Mouse (Mus musculus): ENCODE results near the gene Rgl3. TPM values are rescaled to one million over a fixed set of nuclear protein-coding genes. Genes with fewer than 3 reads are reported as not detected.

Rgl3 gene
- total RNA-seq, 2 experiments from 2014 or later, result 1.3 to 1.8 TPM

- intact Hi-C loops (cut with DNase I), result no loop called here
- peak in 1 of 2 experiments; percentile 47 for DNase-seq (ENCODE audit: extremely low spot score in 1 of 2, low spot score in 2 of 2)
Observed at GRCm38 (mm10) chr9:21988421-21989101, 685 bp downstream of the Rgl3 start.

GRCm38 (mm10) chr9:21987592-21988342, 1.5 kb downstream of the Rgl3 start:
- intact Hi-C loops (cut with DNase I), result no loop called here

GRCm38 (mm10) chr9:21983911-21984310, 5.3 kb downstream of the Rgl3 start:
- no peak for DNase-seq (ENCODE audit: extremely low spot score in 1 of 2, low spot score in 2 of 2)
- intact Hi-C loops (cut with DNase I), result no loop called here

More at GRCm38 (mm10) chr9:21987592-21988342, 1.5 kb downstream of the Rgl3 start:
- DNase-seq (ENCODE audit: extremely low spot score in 1 of 2, low spot score in 2 of 2), result peak in 1 of 2 experiments; percentile 44

GRCm38 (mm10) chr9:21978398-21979128, 10.7 kb downstream of the Rgl3 start:
- intact Hi-C loops (cut with DNase I), result no loop called here
- no peak for DNase-seq (ENCODE audit: extremely low spot score in 1 of 2, low spot score in 2 of 2)

- no peak for DNase-seq (ENCODE audit: extremely low spot score in 1 of 2, low spot score in 2 of 2)
- intact Hi-C loops (cut with DNase I), result no loop called here
Observed at GRCm38 (mm10) chr9:21977972-21978371, 11.3 kb downstream of the Rgl3 start.

GRCm38 (mm10) chr9:21977331-21977730, 11.9 kb downstream of the Rgl3 start:
- DNase-seq (ENCODE audit: extremely low spot score in 1 of 2, low spot score in 2 of 2), result no peak
- intact Hi-C loops (cut with DNase I), result no loop called here

GRCm38 (mm10) chr9:21976626-21977175, 12.5 kb downstream of the Rgl3 start:
- peak in 1 of 2 experiments; percentile 57 for DNase-seq (ENCODE audit: extremely low spot score in 1 of 2, low spot score in 2 of 2)
- intact Hi-C loops (cut with DNase I), result no loop called here

- intact Hi-C loops (cut with DNase I), result no loop called here
- DNase-seq (ENCODE audit: extremely low spot score in 1 of 2, low spot score in 2 of 2), result no peak
Observed at GRCm38 (mm10) chr9:21969304-21969703, 19.9 kb downstream of the Rgl3 start.

- no peak for DNase-seq (ENCODE audit: extremely low spot score in 1 of 2, low spot score in 2 of 2)
- intact Hi-C loops (cut with DNase I), result no loop called here
Observed at GRCm38 (mm10) chr9:21968883-21969282, 20.4 kb downstream of the Rgl3 start.

GRCm38 (mm10) chr9:21963417-21963816, 25.8 kb downstream of the Rgl3 start, which contains the start of gene Epor:
Gene Epor, minus strand, starts transcription at chr9:21963506.
- intact Hi-C loops (cut with DNase I), result loop anchor here (5.0 kb wide), 1 partner anchor 34 kb away; no protein-coding TSS in a partner anchor
- peak in 1 of 2 experiments; percentile 85 for DNase-seq (ENCODE audit: extremely low spot score in 1 of 2, low spot score in 2 of 2)

GRCm38 (mm10) chr9:21962416-21963059, 26.7 kb downstream of the Rgl3 start:
- intact Hi-C loops (cut with DNase I), result loop anchor here (5.0 kb wide), 1 partner anchor 35 kb away; no protein-coding TSS in a partner anchor
- DNase-seq (ENCODE audit: extremely low spot score in 1 of 2, low spot score in 2 of 2), result peak in 1 of 2 experiments; percentile 88

GRCm38 (mm10) chr9:21962010-21962409, 27.2 kb downstream of the Rgl3 start:
- intact Hi-C loops (cut with DNase I), result loop anchor here (5.0 kb wide), 1 partner anchor 35 kb away; no protein-coding TSS in a partner anchor
- no peak for DNase-seq (ENCODE audit: extremely low spot score in 1 of 2, low spot score in 2 of 2)

GRCm38 (mm10) chr9:21961366-21961980, 27.8 kb downstream of the Rgl3 start:
- intact Hi-C loops (cut with DNase I), result loop anchor here (5.0 kb wide), 1 partner anchor 36 kb away; no protein-coding TSS in a partner anchor
- DNase-seq (ENCODE audit: extremely low spot score in 1 of 2, low spot score in 2 of 2), result no peak

GRCm38 (mm10) chr9:21960558-21961208, 28.6 kb downstream of the Rgl3 start:
- intact Hi-C loops (cut with DNase I), result loop anchor here (5.0 kb wide), 1 partner anchor 37 kb away; no protein-coding TSS in a partner anchor

GRCm38 (mm10) chr9:21960135-21960534, 29.1 kb downstream of the Rgl3 start:
- intact Hi-C loops (cut with DNase I), result loop anchor here (5.0 kb wide), 1 partner anchor 37 kb away; no protein-coding TSS in a partner anchor
- DNase-seq (ENCODE audit: extremely low spot score in 1 of 2, low spot score in 2 of 2), result no peak

More at GRCm38 (mm10) chr9:21960558-21961208, 28.6 kb downstream of the Rgl3 start:
- DNase-seq (ENCODE audit: extremely low spot score in 1 of 2, low spot score in 2 of 2), result peak in 1 of 2 experiments; percentile 71

- no peak for DNase-seq (ENCODE audit: extremely low spot score in 1 of 2, low spot score in 2 of 2)
- intact Hi-C loops (cut with DNase I), result no loop called here
Observed at GRCm38 (mm10) chr9:21959244-21959643, 30.0 kb downstream of the Rgl3 start.

GRCm38 (mm10) chr9:21958372-21958771, 30.9 kb downstream of the Rgl3 start:
- DNase-seq (ENCODE audit: extremely low spot score in 1 of 2, low spot score in 2 of 2), result no peak
- intact Hi-C loops (cut with DNase I), result no loop called here
